Mouse (Mus musculus): Measurements from ENCODE around the gene Htra3. TPM values are rescaled to one million over a fixed set of nuclear protein-coding genes. Genes with fewer than 3 reads are reported as not detected.

Htra3 gene
- total RNA-seq, 2 experiments from 2014 or later, result 26.0 to 78.7 TPM

- DNase-seq (ENCODE audit: low spot score in 2 of 2), result no peak
Observed at GRCm38 (mm10) chr5:35702582-35703140, 23.1 kb upstream of the Htra3 start.

DNA sequence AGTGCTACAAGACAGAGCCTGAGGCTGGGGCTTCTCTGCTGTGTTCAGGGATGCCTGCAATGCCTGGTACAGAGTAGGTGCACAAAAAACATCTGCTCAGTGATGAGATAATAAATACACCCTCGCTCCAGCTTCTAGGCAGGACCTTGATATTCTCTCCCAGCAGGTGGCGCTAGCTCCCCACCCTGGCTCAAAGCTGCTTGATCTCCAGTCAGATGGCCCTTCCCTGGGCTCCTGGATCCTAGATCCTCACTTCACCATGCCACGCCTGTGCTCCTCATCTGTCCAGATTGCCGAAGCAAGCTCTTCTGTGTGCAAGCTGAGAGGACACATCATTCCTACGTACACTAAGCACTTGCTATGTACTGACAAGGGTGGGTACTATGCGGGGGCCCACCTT is 21.5 kb upstream of the Htra3 start:
- peak; percentile 79 to 80 for DNase-seq (ENCODE audit: low spot score in 2 of 2)

DNA sequence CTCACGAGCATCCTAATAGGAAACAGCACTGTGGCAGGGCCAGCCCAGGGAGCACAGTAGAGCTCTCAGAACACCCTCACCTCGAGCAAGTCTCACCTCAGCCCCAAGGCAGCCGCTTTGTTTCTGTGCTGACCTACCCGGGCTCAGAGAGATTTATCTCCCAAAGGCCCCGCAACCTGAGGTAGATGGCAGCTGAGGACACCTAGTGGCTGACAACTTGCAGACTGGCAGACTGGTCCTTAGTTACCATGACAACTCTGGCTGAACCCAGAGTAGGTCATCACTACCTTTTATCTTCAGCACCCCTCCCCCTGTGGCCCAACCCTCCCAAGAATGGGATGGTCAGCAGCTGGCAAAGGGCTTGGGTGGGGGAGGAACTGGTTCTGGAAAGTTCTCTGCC is 16.2 kb upstream of the Htra3 start:
- DNase-seq (ENCODE audit: low spot score in 2 of 2), result no peak

DNA sequence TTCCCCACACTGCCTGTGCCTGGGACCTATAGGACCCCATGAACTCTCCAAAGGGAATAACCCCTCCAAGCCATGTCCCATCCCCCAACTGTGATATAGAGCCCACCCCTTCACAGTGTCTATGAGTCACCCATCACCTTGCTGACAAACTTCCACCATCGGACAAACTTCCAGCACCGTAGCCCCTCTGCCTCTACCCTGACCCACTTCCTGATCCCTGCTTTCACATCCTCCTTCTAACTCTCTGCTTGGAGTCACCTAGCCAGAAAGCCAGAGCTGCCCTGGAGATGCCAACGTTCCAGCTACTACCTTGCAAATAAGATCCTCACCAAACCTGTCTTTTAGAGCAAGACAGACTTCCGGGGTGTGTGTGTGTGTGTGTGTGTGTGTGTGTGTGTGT is 14.1 kb upstream of the Htra3 start:
- DNase-seq (ENCODE audit: low spot score in 2 of 2), result no peak

DNA sequence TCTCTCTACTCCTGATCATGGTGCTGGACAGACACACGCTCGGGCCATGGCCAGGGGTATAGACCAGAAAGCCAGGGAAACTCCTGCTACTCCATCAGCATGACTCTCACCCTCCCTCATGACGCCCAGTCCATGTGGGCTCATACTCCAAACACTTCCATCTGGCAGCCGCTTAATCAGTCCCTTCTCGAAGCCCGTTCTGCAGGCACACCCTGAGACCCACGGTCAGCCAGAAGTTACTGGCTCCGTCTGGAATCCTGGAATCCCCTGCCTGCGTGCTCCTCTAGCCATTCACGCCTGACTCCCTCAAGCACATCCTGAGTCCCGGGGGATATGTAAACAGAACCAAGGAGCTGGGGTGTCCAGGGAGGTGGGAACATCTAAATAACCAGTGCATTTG is 11.7 kb upstream of the Htra3 start:
- DNase-seq (ENCODE audit: low spot score in 2 of 2), result no peak

- DNase-seq (ENCODE audit: low spot score in 2 of 2), result peak in 1 of 2 experiments; percentile 51
Observed at GRCm38 (mm10) chr5:35690485-35691165, 11.0 kb upstream of the Htra3 start.

GRCm38 (mm10) chr5:35689374-35689773 is 9.8 kb upstream of the Htra3 start:
- DNase-seq (ENCODE audit: low spot score in 2 of 2), result no peak

DNA sequence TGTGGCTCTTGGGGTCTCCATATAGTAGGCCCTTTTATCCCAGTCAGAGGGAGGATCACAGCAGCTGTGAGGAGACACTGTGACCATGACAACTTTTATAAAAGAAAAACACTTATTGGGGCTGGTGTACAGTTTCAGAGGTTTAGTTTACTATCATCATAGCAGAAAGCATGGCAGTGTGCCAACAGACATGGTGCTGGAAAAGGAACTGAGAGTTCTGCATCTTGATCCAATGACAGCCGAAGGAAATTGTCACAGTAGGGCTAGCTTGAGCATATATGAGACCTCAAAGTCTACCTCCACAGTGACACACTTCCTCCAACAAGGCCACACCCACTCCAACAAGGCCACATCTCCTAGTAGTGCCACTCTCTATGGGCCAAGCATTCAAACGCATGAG is 9.3 kb upstream of the Htra3 start:
- DNase-seq (ENCODE audit: low spot score in 2 of 2), result no peak

DNA sequence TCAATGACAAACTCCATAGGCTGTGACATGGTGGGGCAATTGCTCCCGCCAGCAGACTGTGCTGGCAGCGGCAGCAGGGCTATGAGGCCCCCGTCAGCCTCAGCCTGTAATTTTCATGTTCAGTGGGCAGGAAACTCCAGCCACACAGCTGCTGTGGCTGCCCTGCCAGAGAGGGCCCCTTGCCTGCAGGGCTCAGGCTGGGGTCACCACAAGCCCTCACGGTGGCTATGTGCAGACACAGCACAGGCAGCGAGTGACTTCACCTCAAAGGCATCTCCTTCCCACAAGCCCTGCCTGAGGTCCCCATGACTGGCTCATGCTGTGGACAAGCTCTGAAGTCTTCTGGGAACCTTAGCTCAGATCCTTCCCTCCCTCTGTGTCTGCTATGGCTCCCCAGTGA is 7.5 kb upstream of the Htra3 start:
- DNase-seq (ENCODE audit: low spot score in 2 of 2), result no peak

DNA sequence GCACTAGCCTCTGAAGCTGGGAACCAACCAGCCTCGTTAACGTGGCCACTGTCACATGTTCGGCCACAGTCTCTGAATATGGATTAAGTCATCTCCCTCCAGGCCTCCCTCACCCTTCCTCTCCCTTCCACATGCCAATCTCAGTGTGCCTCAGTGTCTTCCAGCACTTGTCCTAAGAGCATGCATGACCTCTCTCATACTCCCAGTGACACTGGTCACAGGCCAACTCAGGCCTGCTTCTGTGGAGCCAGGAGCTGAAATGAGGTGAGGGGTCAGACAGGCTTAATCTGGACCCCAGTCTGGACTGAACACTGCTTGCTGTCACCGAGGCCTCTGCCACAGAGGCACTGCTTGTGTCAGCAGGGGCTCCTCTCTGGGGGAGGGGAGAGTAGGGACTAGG is 6.8 kb upstream of the Htra3 start:
- no peak for DNase-seq (ENCODE audit: low spot score in 2 of 2)

DNA sequence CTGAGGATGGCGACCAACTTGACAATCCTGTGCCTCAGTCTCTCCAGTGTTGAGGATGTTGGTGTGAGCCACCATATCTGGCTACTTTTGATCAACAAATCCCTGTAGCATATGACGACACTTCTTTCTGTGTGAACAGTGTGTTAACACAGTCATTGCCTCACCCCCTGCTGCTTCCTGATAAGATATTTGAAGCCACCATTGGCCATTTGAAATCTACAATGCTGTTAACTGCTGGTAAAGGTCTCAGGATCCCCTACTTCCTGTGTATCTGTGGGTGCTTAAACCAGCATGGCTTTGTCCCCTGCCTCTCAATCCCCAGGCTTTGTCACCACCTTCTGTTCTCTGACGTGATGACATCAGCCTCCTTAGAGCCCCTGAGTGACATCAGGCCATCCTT is 5.5 kb upstream of the Htra3 start:
- no peak for DNase-seq (ENCODE audit: low spot score in 2 of 2)

- no peak for DNase-seq (ENCODE audit: low spot score in 2 of 2)
Observed at GRCm38 (mm10) chr5:35680958-35681357, 1.4 kb upstream of the Htra3 start.

DNA sequence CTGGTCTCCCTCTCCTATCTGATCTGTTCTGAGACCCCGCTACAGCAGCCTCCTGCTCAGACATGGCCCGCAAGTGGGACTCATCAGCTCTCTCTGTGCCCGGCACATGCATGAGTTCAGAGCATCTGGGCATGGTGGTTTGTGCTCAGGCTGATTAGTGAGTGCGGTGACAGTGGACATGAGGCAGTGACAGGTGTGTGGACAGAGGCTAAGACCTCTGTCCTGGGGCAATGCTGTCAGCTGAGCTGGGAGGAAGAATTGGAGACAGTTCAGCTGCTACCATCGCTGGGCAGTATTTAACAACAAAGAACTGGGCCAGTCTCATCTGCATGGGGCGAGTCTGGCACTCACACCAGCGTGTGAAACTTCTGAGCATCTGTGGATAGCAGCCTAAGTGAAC is 2.6 kb downstream of the Htra3 start:
- no peak for DNase-seq (ENCODE audit: low spot score in 2 of 2)

- DNase-seq (ENCODE audit: low spot score in 2 of 2), result peak; percentile 60 to 63
Observed at GRCm38 (mm10) chr5:35674081-35674555, 5.5 kb downstream of the Htra3 start.

- peak; percentile 71 to 80 for DNase-seq (ENCODE audit: low spot score in 2 of 2)
Observed at GRCm38 (mm10) chr5:35673086-35673485, 6.5 kb downstream of the Htra3 start.

- no peak for DNase-seq (ENCODE audit: low spot score in 2 of 2)
Observed at GRCm38 (mm10) chr5:35672581-35672980, 7.0 kb downstream of the Htra3 start.

- DNase-seq (ENCODE audit: low spot score in 2 of 2), result no peak
Observed at GRCm38 (mm10) chr5:35671474-35671891, 8.1 kb downstream of the Htra3 start.

DNA sequence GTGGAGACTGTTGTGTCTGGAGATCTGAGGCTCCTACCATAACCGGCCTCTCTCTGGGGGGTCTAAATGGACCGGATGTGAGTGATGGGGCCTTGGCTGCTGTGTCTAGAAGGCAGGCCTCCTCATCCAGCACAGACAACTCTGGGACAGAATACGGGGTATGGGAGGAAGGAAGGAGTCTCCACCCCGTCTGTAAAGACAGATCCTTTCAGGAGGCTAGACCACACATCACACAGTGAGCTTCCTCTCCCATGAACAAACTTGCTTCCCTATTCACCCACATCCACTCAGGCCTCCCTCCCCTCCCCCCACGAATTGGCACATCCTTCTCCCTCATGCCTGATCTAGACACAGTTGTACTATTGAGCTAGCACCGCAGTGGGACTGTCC is 9.2 kb downstream of the Htra3 start:
- DNase-seq (ENCODE audit: low spot score in 2 of 2), result no peak

GRCm38 (mm10) chr5:35669747-35670411 is 9.7 kb downstream of the Htra3 start:
- DNase-seq (ENCODE audit: low spot score in 2 of 2), result no peak

DNA sequence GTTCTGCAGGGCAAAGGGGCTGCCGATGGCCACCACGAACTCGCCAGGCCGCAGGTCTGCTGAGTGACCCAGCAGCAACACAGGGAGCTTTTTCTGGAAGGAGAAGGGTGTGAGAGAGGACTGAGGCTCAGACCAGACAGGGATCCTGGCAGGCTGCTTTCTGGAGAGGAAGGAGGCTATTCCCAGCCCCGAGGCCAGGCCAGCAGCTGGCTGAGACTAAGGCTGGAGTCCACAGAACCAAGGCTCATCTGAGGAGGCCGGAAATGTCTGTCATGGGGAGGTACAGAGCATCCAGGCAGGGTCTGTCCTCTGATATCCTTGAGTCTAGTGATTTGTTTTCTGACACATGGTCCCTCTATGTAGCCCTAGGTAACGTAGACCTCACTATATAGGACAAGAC is 13.4 kb downstream of the Htra3 start:
- DNase-seq (ENCODE audit: low spot score in 2 of 2), result no peak

DNA sequence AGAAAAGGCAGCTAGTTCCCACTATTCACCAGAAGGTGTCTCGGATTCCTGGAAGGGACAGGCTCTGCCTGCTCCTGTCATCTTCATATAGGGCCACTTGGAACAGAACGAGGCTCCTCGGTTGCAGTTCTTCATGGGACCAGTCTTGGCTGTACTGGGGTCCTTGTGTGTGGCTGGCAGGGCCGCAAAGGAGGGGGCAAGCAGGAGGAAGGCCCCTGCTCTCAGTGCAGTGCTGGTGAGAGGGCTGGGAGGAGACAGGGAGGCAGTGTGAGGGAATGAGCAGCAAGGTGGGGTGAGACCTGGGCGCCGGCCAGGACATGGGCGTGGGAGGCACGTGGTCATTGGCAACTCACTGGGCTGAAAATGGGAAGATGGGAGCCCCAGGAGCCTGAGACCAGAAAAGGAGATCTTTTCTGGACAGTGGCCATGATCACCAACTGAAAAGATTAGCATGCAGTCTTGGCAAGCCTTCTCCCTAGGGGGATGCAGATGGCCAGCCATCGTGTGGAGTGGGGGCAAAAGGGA is 17.5 kb downstream of the Htra3 start:
- DNase-seq (ENCODE audit: low spot score in 2 of 2), result no peak

GRCm38 (mm10) chr5:35661210-35661609 is 18.4 kb downstream of the Htra3 start:
- no peak for DNase-seq (ENCODE audit: low spot score in 2 of 2)

All from adrenal gland, adult 18-20 months (tissue).